Mouse (Mus musculus) megakaryocyte progenitor cell, adult 5-6 weeks (primary cell): ENCODE data around the gene 4933436I01Rik. TPM values are rescaled to one million over a fixed set of nuclear protein-coding genes. Genes with fewer than 3 reads are reported as not detected.

Experiments
- ATAC-seq: replicated peaks from 2 replicates; pipeline ENCODE4 v1.8.0; 2016; ENCODE audit warnings: mild to moderate bottlenecking, moderate TSS enrichment, inconsistent platforms; ENCODE audit not compliant: poor library complexity
- total RNA-seq, 2 experiments: library from RNA; stranded (forward) in 1 of 2; stranded (reverse) in 1 of 2; fragments of 157-497, 149-512 nt in 1 of 2; fragments of 200-1000 nt in 1 of 2; gene quantifications; 2 replicates each; pipeline versions ENCODE4 v1.2.3 to v1.2.4; 2015 to 2017

Gene 4933436I01Rik
- total RNA-seq (2015) (not detected in 2 replicates), total RNA-seq (2017) (not detected in 2 replicates)

GRCm38 (mm10) chrX:67921350-67921749, at the start of gene 4933436I01Rik:
4933436I01Rik (minus strand) TSS chrX:67921450.
- ATAC-seq, result no peak

- ATAC-seq, result no peak
Observed at GRCm38 (mm10) chrX:67924769-67925470, 3.7 kb upstream of the 4933436I01Rik start.

GRCm38 (mm10) chrX:67883406-67883805, 37.8 kb downstream of the 4933436I01Rik start:
- ATAC-seq, result no peak

Other genes with a start within 250 kb of the 4933436I01Rik start
- not detected in 2 replicates for gene Gm1140, start 227.9 kb downstream of the 4933436I01Rik start, total RNA-seq (2015)
- not detected in 2 replicates for gene Gm1140, start 227.9 kb downstream of the 4933436I01Rik start, total RNA-seq (2017)
- not detected in 2 replicates for gene Gm14692, start 225.8 kb downstream of the 4933436I01Rik start, total RNA-seq (2015)
- not detected in 2 replicates for gene Gm14692, start 225.8 kb downstream of the 4933436I01Rik start, total RNA-seq (2017)